Mouse (Mus musculus) small intestine, adult 2 months (tissue): Measurements from ENCODE around the gene Flrt1.

Source experiments
- CTCF ChIP-seq: fragments of 200-500 bp; IDR thresholded peaks from 2 replicates; pipeline ENCODE4 v1.5.1; 2012; ENCODE audit warnings: low read depth, mild to moderate bottlenecking, control low read depth, inconsistent platforms, low read length, moderate library complexity, mixed read lengths; ENCODE audit not compliant: insufficient replicate concordance, insufficient read length; ENCODE audit errors: extremely low read depth
- POLR2A ChIP-seq: fragments of 200-500 bp; IDR thresholded peaks from 2 replicates; pipeline ENCODE4 v1.6.1; 2012; ENCODE audit warnings: low read depth, mild to moderate bottlenecking, control low read depth, inconsistent platforms, low read length, moderate library complexity

DNA sequence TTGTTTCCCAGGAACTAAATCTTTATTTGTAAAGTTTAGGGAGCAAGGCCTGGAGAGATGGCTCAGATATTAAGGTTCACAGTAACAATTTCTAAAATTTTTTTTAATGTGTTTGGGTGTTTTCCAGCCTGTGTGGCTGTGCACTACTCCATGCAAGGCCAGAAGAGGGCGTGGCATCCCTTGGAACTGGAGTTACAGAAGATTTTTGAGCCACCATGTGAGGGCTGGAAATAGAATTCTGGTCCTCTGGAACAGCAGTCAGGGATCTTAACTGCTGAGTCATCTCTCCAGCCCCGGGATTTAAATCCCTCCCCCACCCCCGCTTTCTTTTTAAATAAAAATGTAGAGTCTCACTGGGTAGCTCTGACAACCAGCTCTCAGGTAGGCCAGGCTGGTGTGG, 50.4 kb downstream of the Flrt1 start:
- TF ChIP-seq POLR2A (no peak), CTCF (no peak)
